Mouse (Mus musculus) liver, adult 2 months (tissue): ENCODE data around the gene Klrb1b.

Experiments used
- CTCF ChIP-seq: fragments of 200-500 bp; IDR thresholded peaks from 2 replicates; pipeline ENCODE4 v1.5.1; 2011; ENCODE audit warnings: low read depth, low read length, control low read depth
- POLR2A ChIP-seq: fragments of 200-500 bp; IDR thresholded peaks from 2 replicates; pipeline ENCODE4 v1.6.1; 2011; ENCODE audit warnings: low read length, control low read depth; ENCODE audit not compliant: insufficient read depth; ENCODE audit errors: extremely low read depth

GRCm38 (mm10) chr6:128871910-128872610, 45.9 kb upstream of the Klrb1b start:
- TF ChIP-seq CTCF, result no peak
- no peak for TF ChIP-seq POLR2A
